Mouse (Mus musculus): ENCODE measurements at regions not wholly inside any gene's neighbourhood (a gene's known extent, or its start where the extent isn't known, plus 50 kb on each side); places are given as distances from the start of the nearest gene placed in this dataset.

DNA sequence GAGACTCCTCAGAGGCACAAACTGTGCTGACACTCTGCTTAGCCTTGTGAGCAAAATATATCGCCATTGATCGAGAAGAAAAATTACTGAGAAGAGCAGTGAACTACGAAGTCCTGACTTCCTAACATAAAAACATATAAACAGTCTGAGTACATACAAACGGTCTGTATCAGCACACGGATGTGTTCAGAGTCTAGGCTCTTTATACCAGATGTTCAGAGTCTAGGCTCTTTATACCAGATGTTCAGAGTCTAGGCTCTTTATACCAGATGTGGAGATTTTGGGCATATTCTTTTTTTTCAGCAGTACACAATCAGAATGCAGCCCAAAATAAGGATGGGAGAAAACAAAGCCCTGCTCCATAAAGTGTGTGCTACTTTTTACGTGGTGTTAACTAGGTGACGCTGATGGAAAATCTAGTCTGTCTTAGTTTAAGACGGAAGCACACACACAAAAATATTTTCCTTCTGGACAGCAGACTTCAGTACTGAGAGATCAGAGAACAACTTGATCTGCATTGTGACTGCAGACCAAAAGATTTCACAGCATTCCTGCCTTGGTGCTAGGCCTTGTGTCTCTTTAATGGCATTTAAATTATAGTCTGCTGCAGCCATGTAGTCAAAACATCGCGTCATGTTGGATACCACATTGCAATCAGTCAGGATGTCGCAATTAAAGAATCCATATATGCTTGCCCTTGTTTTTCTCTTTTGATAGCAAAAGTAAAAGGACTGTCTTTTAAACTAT, 233.6 kb downstream of the Ptprc start:
- Histone ChIP-seq H3K27me3 (ENCODE audit: insufficient read depth, low read length) (no peaks in the 10 kb centered on the region), H3K27ac (ENCODE audit: low read depth) (no peak overlapping the region), H3K4me3 (ENCODE audit: low read depth, low read length) (no peak overlapping the region), H3K9me3 (ENCODE audit: low read length) (no peaks in the 10 kb centered on the region), H3K4me2 (ENCODE audit: low read depth, low read length) (no peak overlapping the region), H3K36me3 (replicated peaks; ENCODE audit: insufficient read depth, low read length) (no peaks in the 10 kb centered on the region), H3K9ac (replicated peaks) (no peak overlapping the region), H3K4me1 (ENCODE audit: insufficient read depth) (no peaks in the 10 kb centered on the region)
- WGBS (ENCODE audit: insufficient replicate concordance): 87% methylated on average over 11 of the region's 11 CpGs
- no peak for TF ChIP-seq CTCF (IDR thresholded peaks at IDR 0.05; ENCODE audit: low read depth)
- TF ChIP-seq EP300 (IDR thresholded peaks at IDR 0.05; ENCODE audit: low read depth): no peak
- DNase-seq (no peak), ATAC-seq (no peak)

DNA sequence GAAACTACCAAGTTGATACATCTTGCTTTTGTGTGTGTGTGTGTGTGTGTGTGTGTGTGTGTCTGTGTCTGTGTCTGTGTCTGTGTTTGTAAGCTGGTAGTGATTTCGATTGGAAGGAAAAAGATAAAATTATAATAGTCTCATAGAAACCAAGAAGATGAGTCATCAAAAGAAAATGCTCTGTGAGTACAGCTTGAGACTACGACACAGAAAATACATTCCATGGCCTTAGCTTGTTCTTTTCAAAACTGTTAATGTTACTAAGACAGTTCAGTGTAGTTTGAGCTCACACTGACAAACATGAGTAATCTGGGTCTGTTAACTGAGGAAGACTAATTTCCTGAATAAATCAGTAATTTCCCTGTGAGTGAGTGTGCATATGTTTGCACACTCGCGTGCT, 239.8 kb downstream of the Ptprc start:
- no peaks in the 10 kb centered on the region for H3K9me3 ChIP-seq (ENCODE audit: low read length)
- H3K36me3 ChIP-seq (replicated peaks; ENCODE audit: insufficient read depth, low read length): no peaks in the 10 kb centered on the region
- H3K4me1 ChIP-seq (ENCODE audit: insufficient read depth): no peaks in the 10 kb centered on the region
- no peak for TF ChIP-seq EP300 (IDR thresholded peaks at IDR 0.05; ENCODE audit: low read depth)
- no peak for TF ChIP-seq CTCF (IDR thresholded peaks at IDR 0.05; ENCODE audit: low read depth)
- H3K9ac ChIP-seq (replicated peaks): no peak overlapping the region
- H3K27ac ChIP-seq (ENCODE audit: low read depth): no peak overlapping the region
- DNase-seq (no peak), ATAC-seq (no peak)
- 79% methylated on average over 4 of the region's 4 CpGs for WGBS (ENCODE audit: insufficient replicate concordance)
- no peak overlapping the region for H3K4me2 ChIP-seq (ENCODE audit: low read depth, low read length)
- no peak overlapping the region for H3K4me3 ChIP-seq (ENCODE audit: low read depth, low read length)
- no peaks in the 10 kb centered on the region for H3K27me3 ChIP-seq (ENCODE audit: insufficient read depth, low read length)

DNA sequence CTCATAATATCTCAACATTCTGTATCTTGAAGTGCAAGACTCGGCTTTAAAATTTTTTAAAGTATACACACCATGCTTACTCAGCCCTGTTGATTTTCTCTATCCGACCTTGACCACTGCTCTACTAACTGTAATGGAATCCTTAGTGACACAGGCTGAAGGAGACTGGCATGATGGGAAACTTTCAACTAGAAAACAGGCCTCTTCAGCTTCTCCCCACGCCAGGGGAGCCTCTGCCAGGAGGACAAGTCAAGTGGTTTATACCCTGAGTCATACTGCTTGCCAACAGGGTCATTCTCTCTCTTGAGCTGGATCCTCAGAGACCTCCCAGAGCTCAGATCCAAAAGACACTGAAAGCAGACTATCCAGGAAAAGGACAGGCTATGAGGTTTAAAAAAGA, 245.7 kb downstream of the Ptprc start:
- TF ChIP-seq CTCF (IDR thresholded peaks at IDR 0.05; ENCODE audit: low read depth): no peak
- Histone ChIP-seq H3K36me3 (replicated peaks; ENCODE audit: insufficient read depth, low read length) (no peaks in the 10 kb centered on the region), H3K9ac (replicated peaks) (no peak overlapping the region), H3K27ac (ENCODE audit: low read depth) (no peak overlapping the region), H3K9me3 (ENCODE audit: low read length) (no peaks in the 10 kb centered on the region), H3K4me3 (ENCODE audit: low read depth, low read length) (no peak overlapping the region), H3K4me1 (ENCODE audit: insufficient read depth) (no peaks in the 10 kb centered on the region), H3K4me2 (ENCODE audit: low read depth, low read length) (no peak overlapping the region), H3K27me3 (ENCODE audit: insufficient read depth, low read length) (no peaks in the 10 kb centered on the region)
- WGBS (ENCODE audit: insufficient replicate concordance): 71% methylated on average over 3 of the region's 3 CpGs
- ATAC-seq (no peak), DNase-seq (no peak)

DNA sequence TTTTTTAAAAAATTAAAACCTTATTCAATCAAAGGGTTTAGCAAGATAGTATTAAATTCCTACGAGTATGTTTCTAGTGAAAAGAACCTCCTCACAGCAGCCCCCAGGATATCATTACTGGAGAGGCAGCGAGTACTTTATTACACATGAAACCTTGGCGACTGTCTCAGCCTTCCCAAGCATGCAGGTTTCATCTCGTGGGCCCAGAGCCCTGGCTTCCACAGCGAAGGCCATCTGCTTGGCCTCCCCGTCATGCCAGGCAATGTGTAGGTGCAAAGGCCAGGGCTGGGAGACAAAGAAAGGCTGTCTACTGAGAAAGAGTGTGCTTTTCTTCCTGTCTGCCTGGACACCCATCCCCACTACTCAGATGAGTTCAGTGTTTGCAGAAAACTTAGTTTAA, 247.0 kb downstream of the Ptprc start:
- ATAC-seq (no peak), DNase-seq (no peak)
- Histone ChIP-seq H3K4me3 (ENCODE audit: low read depth, low read length) (no peak overlapping the region), H3K4me2 (ENCODE audit: low read depth, low read length) (no peak overlapping the region), H3K27me3 (ENCODE audit: insufficient read depth, low read length) (no peaks in the 10 kb centered on the region), H3K9me3 (ENCODE audit: low read length) (no peaks in the 10 kb centered on the region), H3K27ac (ENCODE audit: low read depth) (no peak overlapping the region), H3K9ac (replicated peaks) (no peak overlapping the region), H3K36me3 (replicated peaks; ENCODE audit: insufficient read depth, low read length) (no peaks in the 10 kb centered on the region), H3K4me1 (ENCODE audit: insufficient read depth) (no peaks in the 10 kb centered on the region)
- TF ChIP-seq EP300 (IDR thresholded peaks at IDR 0.05; ENCODE audit: low read depth): no peak
- no peak for TF ChIP-seq CTCF (IDR thresholded peaks at IDR 0.05; ENCODE audit: low read depth)
- WGBS (ENCODE audit: insufficient replicate concordance): 70% methylated on average over 6 of the region's 6 CpGs

DNA sequence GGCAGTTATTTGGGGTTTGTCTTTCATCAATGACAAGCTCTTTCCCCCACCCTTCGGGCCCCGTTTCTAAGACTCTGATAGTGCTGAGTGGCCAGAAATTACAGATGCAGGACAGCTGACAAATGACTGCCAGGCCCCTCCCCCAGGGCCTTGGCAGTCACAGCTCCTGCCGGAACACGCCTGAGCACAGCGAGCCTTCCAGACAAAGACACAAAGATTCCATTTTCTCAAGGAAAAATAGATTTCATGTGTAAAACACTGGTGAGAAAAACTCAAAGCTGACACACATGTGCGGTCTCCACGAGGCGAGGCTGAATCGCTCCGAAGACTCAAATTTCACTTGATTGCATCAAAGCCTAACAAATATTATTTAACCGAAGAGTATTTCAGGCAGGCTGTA, 247.6 kb downstream of the Ptprc start:
- no peak for ATAC-seq
- TF ChIP-seq EP300 (IDR thresholded peaks at IDR 0.05; ENCODE audit: low read depth) (no peak), CTCF (IDR thresholded peaks at IDR 0.05; ENCODE audit: low read depth) (no peak)
- DNase-seq: peak; percentile 16
- H3K9ac ChIP-seq (replicated peaks): no peak overlapping the region
- no peaks in the 10 kb centered on the region for H3K36me3 ChIP-seq (replicated peaks; ENCODE audit: insufficient read depth, low read length)
- H3K27me3 ChIP-seq (ENCODE audit: insufficient read depth, low read length): no peaks in the 10 kb centered on the region
- H3K4me3 ChIP-seq (ENCODE audit: low read depth, low read length): no peak overlapping the region
- no peak overlapping the region for H3K27ac ChIP-seq (ENCODE audit: low read depth)
- no peaks in the 10 kb centered on the region for H3K4me1 ChIP-seq (ENCODE audit: insufficient read depth)
- 71% methylated on average over 11 of the region's 11 CpGs for WGBS (ENCODE audit: insufficient replicate concordance)
- H3K9me3 ChIP-seq (ENCODE audit: low read length): no peaks in the 10 kb centered on the region
- H3K4me2 ChIP-seq (ENCODE audit: low read depth, low read length): peak overlapping the region; percentile 22; the same call in 1 of the 2 replicates

DNA sequence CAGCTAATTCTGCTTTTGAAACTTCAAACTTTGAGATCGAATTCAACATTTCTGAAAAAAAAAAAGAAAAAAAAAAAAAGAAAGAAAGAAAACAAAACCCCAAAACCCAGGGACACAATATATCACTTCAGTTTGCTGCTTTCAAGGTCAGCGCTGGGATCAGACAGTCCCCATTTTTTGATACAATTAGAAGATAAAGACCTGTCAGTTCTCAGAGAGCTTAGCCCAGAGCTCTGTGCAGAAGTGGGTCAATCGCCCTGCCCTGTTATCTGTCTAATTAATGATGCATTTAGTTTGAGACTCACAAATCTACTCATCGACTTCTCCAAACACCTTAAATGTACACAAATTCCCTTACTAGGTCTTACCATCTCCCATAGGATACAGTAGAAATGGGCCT, 249.2 kb downstream of the Ptprc start:
- 71% methylated on average over 4 of the region's 4 CpGs for WGBS (ENCODE audit: insufficient replicate concordance)
- ATAC-seq (no peak), DNase-seq (no peak)

More for the DNA sequence above, 249.2 kb downstream of the Ptprc start:
- Histone ChIP-seq H3K4me2 (ENCODE audit: low read depth, low read length) (no peak overlapping the region), H3K36me3 (replicated peaks; ENCODE audit: insufficient read depth, low read length) (no peaks in the 10 kb centered on the region), H3K4me3 (ENCODE audit: low read depth, low read length) (no peak overlapping the region), H3K27ac (ENCODE audit: low read depth) (no peak overlapping the region), H3K9me3 (ENCODE audit: low read length) (no peaks in the 10 kb centered on the region), H3K4me1 (ENCODE audit: insufficient read depth) (no peaks in the 10 kb centered on the region), H3K9ac (replicated peaks) (no peak overlapping the region), H3K27me3 (ENCODE audit: insufficient read depth, low read length) (no peaks in the 10 kb centered on the region)
- no peak for TF ChIP-seq EP300 (IDR thresholded peaks at IDR 0.05; ENCODE audit: low read depth)
- no peak for TF ChIP-seq CTCF (IDR thresholded peaks at IDR 0.05; ENCODE audit: low read depth)
